Mouse (Mus musculus) bone marrow, adult 2 months (tissue): Measurements from ENCODE around the gene Rhbdd1. TPM values are rescaled to one million over a fixed set of nuclear protein-coding genes. Genes with fewer than 3 reads are reported as not detected.

ENCODE experiments used
- H3K27ac ChIP-seq: fragments of 200-500 bp; 2 replicates; pipeline ENCODE4 v1.5.1; 2012; ENCODE audit warnings: low read depth, mild to moderate bottlenecking, control low read depth, inconsistent platforms, low read length; ENCODE audit not compliant: control insufficient read depth, poor library complexity, insufficient read depth
- H3K4me1 ChIP-seq: fragments of 200-500 bp; 2 replicates; pipeline ENCODE4 v1.6.1; 2011; ENCODE audit warnings: low read length; ENCODE audit not compliant: control insufficient read depth, insufficient read depth
- H3K4me3 ChIP-seq: fragments of 200-500 bp; replicated peaks from 2 replicates; pipeline ENCODE3; 2011; ENCODE audit warnings: mild to moderate bottlenecking, low read depth, low read length, control low read depth; ENCODE audit not compliant: control insufficient read depth
- CTCF ChIP-seq: fragments of 200-500 bp; IDR thresholded peaks from 2 replicates; pipeline ENCODE4 v1.5.1; 2011; ENCODE audit warnings: low read length, control low read depth; ENCODE audit not compliant: control insufficient read depth, insufficient read depth
- POLR2A ChIP-seq: fragments of 200-500 bp; IDR thresholded peaks from 2 replicates; pipeline ENCODE4 v1.6.1; 2011; ENCODE audit warnings: low read depth, mild to moderate bottlenecking, control low read depth, low read length, borderline replicate concordance; ENCODE audit not compliant: control insufficient read depth
- WGBS: fragments of 180-500 bp; shearing (Covaris S2); methylation state at CpG from one replicate; pipeline ENCODE4 v1.1.7; 2018; 5-methylcytosine and 5-hydroxymethylcytosine counted together
- polyA plus RNA-seq: library from polyadenylated mRNA; stranded (reverse); fragments of >200 nt; gene quantifications from 2 replicates; pipeline ENCODE4 v1.2.4, GENCODE M21; 2011; ENCODE audit warnings: low replicate concordance; ENCODE audit not compliant: missing spikeins, insufficient read depth, insufficient read length

The Rhbdd1 gene
- polyA plus RNA-seq, 1 experiment, result 4.6 TPM

GRCm38 (mm10) chr1:82316746-82317126, 484 bp downstream of the Rhbdd1 start:
- Histone ChIP-seq H3K4me3 (peak overlapping the region; percentile 64), H3K27ac (peak overlapping the region; percentile 88), H3K4me1 (peaks cover 1% of the 10 kb centered on the region; the same call in 1 of the 2 replicates)
- TF ChIP-seq POLR2A (no peak), CTCF (no peak)
- 1% methylated on average over 25 of the region's 26 CpGs for WGBS

- TF ChIP-seq POLR2A (no peak), CTCF (no peak)
- peaks cover 1% of the 10 kb centered on the region; the same call in 1 of the 2 replicates for H3K4me1 ChIP-seq
- 86% methylated on average over 6 of the region's 6 CpGs for WGBS
- H3K27ac ChIP-seq, result no peak overlapping the region
- H3K4me3 ChIP-seq, result no peak overlapping the region
Measured at GRCm38 (mm10) chr1:82320456-82320855, 4.2 kb downstream of the Rhbdd1 start.

GRCm38 (mm10) chr1:82320864-82321263, 4.6 kb downstream of the Rhbdd1 start:
- no peak for TF ChIP-seq POLR2A
- TF ChIP-seq CTCF, result no peak
- WGBS, result 89% methylated on average over 10 of the region's 10 CpGs
- Histone ChIP-seq H3K4me3 (no peak overlapping the region), H3K27ac (no peak overlapping the region), H3K4me1 (peaks cover 1% of the 10 kb centered on the region; the same call in 1 of the 2 replicates)

GRCm38 (mm10) chr1:82321441-82321840, 5.2 kb downstream of the Rhbdd1 start:
- H3K4me3 ChIP-seq, result no peak overlapping the region
- 87% methylated on average over 1 of the region's 1 CpGs for WGBS
- peaks cover 1% of the 10 kb centered on the region; the same call in 1 of the 2 replicates for H3K4me1 ChIP-seq
- H3K27ac ChIP-seq, result no peak overlapping the region
- TF ChIP-seq POLR2A (no peak), CTCF (no peak)

- no peak overlapping the region for H3K4me3 ChIP-seq
- H3K27ac ChIP-seq, result no peak overlapping the region
- H3K4me1 ChIP-seq, result no peaks in the 10 kb centered on the region
- TF ChIP-seq POLR2A, result no peak
- TF ChIP-seq CTCF, result no peak
- 82% methylated on average over 4 of the region's 4 CpGs for WGBS
Measured at GRCm38 (mm10) chr1:82324131-82324785, 8.0 kb downstream of the Rhbdd1 start.

- no peak overlapping the region for H3K27ac ChIP-seq
- 92% methylated on average over 5 of the region's 5 CpGs for WGBS
- no peaks in the 10 kb centered on the region for H3K4me1 ChIP-seq
- no peak overlapping the region for H3K4me3 ChIP-seq
- TF ChIP-seq POLR2A (no peak), CTCF (no peak)
Measured at GRCm38 (mm10) chr1:82326120-82326519, 9.9 kb downstream of the Rhbdd1 start.

- WGBS, result 91% methylated on average over 7 of the region's 7 CpGs
- no peak overlapping the region for H3K27ac ChIP-seq
- no peak overlapping the region for H3K4me3 ChIP-seq
- TF ChIP-seq CTCF, result no peak
- no peak for TF ChIP-seq POLR2A
- H3K4me1 ChIP-seq, result no peaks in the 10 kb centered on the region
Measured at GRCm38 (mm10) chr1:82328033-82328775, 12.0 kb downstream of the Rhbdd1 start.

GRCm38 (mm10) chr1:82329237-82329953, 13.1 kb downstream of the Rhbdd1 start:
- no peak overlapping the region for H3K4me3 ChIP-seq
- 85% methylated on average over 4 of the region's 4 CpGs for WGBS
- H3K27ac ChIP-seq, result no peak overlapping the region
- TF ChIP-seq POLR2A (no peak), CTCF (no peak)
- H3K4me1 ChIP-seq, result no peaks in the 10 kb centered on the region
